In genomic region chr5:37254523-37254922, GRCm38 (mm10) we compare ENCODE assay signal across 27 mouse cellular contexts. TPM values are rescaled to one million over a fixed set of nuclear protein-coding genes. Genes with fewer than 3 reads are reported as not detected.
DNase-seq lines count a peak whose midpoint lies in the region; ATAC-seq lines count a peak whose summit lies in the region.
"Had no signal": no experiment of that assay in that cellular context is flagged by ENCODE, and none has a peak within 500 bp of the region (broad histone marks: within the 10 kb centered on the region; RNA-seq: fewer than 3 reads in every experiment).

No protein-coding gene starts in this region.

- H3K4me1 ChIP-seq in forebrain, embryonic 14.5 days (ENCODE audit: control insufficient read depth, insufficient read depth, low read length), result peaks cover 31% of the 10 kb centered on the region
- peaks cover 63% of the 10 kb centered on the region for H3K4me1 ChIP-seq in forebrain, embryonic 16.5 days (replicated peaks; ENCODE audit: control insufficient read depth, insufficient read depth, low read length)
- peaks cover 89% of the 10 kb centered on the region for H3K4me1 ChIP-seq in midbrain, embryonic 13.5 days (replicated peaks)
- peaks cover 21% of the 10 kb centered on the region for H3K4me1 ChIP-seq in midbrain, embryonic 10.5 days
- H3K4me1 ChIP-seq: embryonic facial prominence, embryonic 13.5 days; heart, embryonic 13.5 days; megakaryocyte, embryonic 14.5 days; stomach, embryonic 15.5 days had no signal

- no peak overlapping the region for H3K4me2 ChIP-seq in forebrain, embryonic 14.5 days (ENCODE audit: low read length)
- H3K4me2 ChIP-seq in forebrain, embryonic 16.5 days (ENCODE audit: low read length), result no peak overlapping the region
- H3K4me2 ChIP-seq in midbrain, embryonic 13.5 days (replicated peaks), result no peak overlapping the region
- H3K4me2 ChIP-seq: embryonic facial prominence, embryonic 13.5 days; heart, embryonic 13.5 days; neural tube, embryonic 12.5 days; stomach, embryonic 15.5 days had no signal

- H3K27ac ChIP-seq in forebrain, embryonic 14.5 days (ENCODE audit: low read depth, low read length), result no peak overlapping the region
- H3K27ac ChIP-seq in forebrain, embryonic 16.5 days (ENCODE audit: low read length), result no peak overlapping the region
- H3K27ac ChIP-seq in midbrain, embryonic 13.5 days, result no peak overlapping the region
- H3K27ac ChIP-seq in midbrain, embryonic 10.5 days (replicated peaks), result no peak overlapping the region
- H3K27ac ChIP-seq: embryonic facial prominence, embryonic 13.5 days; heart, embryonic 13.5 days; left cerebral cortex, adult 2 months; limb, embryonic 10.5 days; neural tube, embryonic 12.5 days; stomach, embryonic 15.5 days had no signal

- no peak overlapping the region for H3K4me3 ChIP-seq in forebrain, embryonic 14.5 days (ENCODE audit: low read depth, low read length)
- H3K4me3 ChIP-seq in forebrain, embryonic 16.5 days (replicated peaks; ENCODE audit: low read length), result no peak overlapping the region
- H3K4me3 ChIP-seq in midbrain, embryonic 13.5 days (replicated peaks), result no peak overlapping the region
- no peak overlapping the region for H3K4me3 ChIP-seq in midbrain, embryonic 10.5 days
- H3K4me3 ChIP-seq: embryonic facial prominence, embryonic 13.5 days; heart, embryonic 13.5 days; left cerebral cortex, adult 2 months; limb, embryonic 10.5 days; megakaryocyte, embryonic 14.5 days; neural tube, embryonic 12.5 days; stomach, embryonic 15.5 days had no signal

- peaks cover 16% of the 10 kb centered on the region for H3K36me3 ChIP-seq in forebrain, embryonic 14.5 days (ENCODE audit: control insufficient read depth, insufficient read depth, low read length)
- no peaks in the 10 kb centered on the region for H3K36me3 ChIP-seq in forebrain, embryonic 16.5 days (ENCODE audit: control insufficient read depth, insufficient read depth)
- peaks cover 14% of the 10 kb centered on the region for H3K36me3 ChIP-seq in midbrain, embryonic 13.5 days
- peaks cover 17% of the 10 kb centered on the region for H3K36me3 ChIP-seq in midbrain, embryonic 10.5 days
- H3K36me3 ChIP-seq: embryonic facial prominence, embryonic 13.5 days; heart, embryonic 13.5 days; stomach, embryonic 15.5 days had no signal

- WGBS in forebrain, embryonic 14.5 days, result 81% methylated on average over 4 of the region's 4 CpGs
- 59% methylated on average over 4 of the region's 4 CpGs for WGBS in forebrain, embryonic 16.5 days
- WGBS in midbrain, embryonic 13.5 days, result 88% methylated on average over 4 of the region's 4 CpGs
- 87% methylated on average over 4 of the region's 4 CpGs for WGBS in midbrain, embryonic 10.5 days

- H3K9ac ChIP-seq in forebrain, embryonic 14.5 days (ENCODE audit: low read length), result no peak overlapping the region
- no peak overlapping the region for H3K9ac ChIP-seq in forebrain, embryonic 16.5 days (replicated peaks; ENCODE audit: low read depth, low read length)
- H3K9ac ChIP-seq in midbrain, embryonic 13.5 days (replicated peaks), result no peak overlapping the region
- H3K9ac ChIP-seq: embryonic facial prominence, embryonic 13.5 days; forebrain, postnatal 0 days; heart, embryonic 13.5 days; liver, postnatal 0 days; neural tube, embryonic 12.5 days; stomach, embryonic 15.5 days had no signal

- ATAC-seq in forebrain, embryonic 14.5 days, result no peak
- ATAC-seq in forebrain, embryonic 16.5 days, result no peak
- ATAC-seq in midbrain, embryonic 13.5 days, result 0 out of 2 replicates have a peak, but pooled peaks have one; percentile 9
- no peak for ATAC-seq in erythroblast, adult 5-6 weeks (replicated peaks; ENCODE audit: low FRiP score, poor library complexity, severe bottlenecking)
- ATAC-seq: forebrain, postnatal 0 days; inflammation-experienced regulatory T-cells, adult 6 months; liver, postnatal 0 days; Patski had no signal

- peak; percentile 20 for DNase-seq in forebrain, embryonic 14.5 days (ENCODE audit: low spot score)
- DNase-seq in midbrain, embryonic 10.5 days (ENCODE audit: low spot score), result no peak
- DNase-seq in cerebellum, adult 18-20 months, result peak; percentile 46 to 47
- DNase-seq in cerebellum, postnatal 25 days, result peak; percentile 48 to 63
- DNase-seq in lung, postnatal 14 days, result no peak
- DNase-seq: adrenal gland, postnatal 10 days; forebrain, postnatal 0 days; gastrocnemius, postnatal 10 days; heart, adult 11 months; kidney, adult 2 months; kidney, postnatal 10 days; liver, postnatal 0 days; lung, postnatal 10 days; thymus, adult 2 months had no signal

- H3K9me3 ChIP-seq in forebrain, embryonic 14.5 days (replicated peaks; ENCODE audit: control insufficient read depth, low read length), result no peaks in the 10 kb centered on the region
- H3K9me3 ChIP-seq in forebrain, embryonic 16.5 days (ENCODE audit: control insufficient read depth, low read length), result no peaks in the 10 kb centered on the region
- no peaks in the 10 kb centered on the region for H3K9me3 ChIP-seq in midbrain, embryonic 13.5 days
- no peaks in the 10 kb centered on the region for H3K9me3 ChIP-seq in midbrain, embryonic 10.5 days (replicated peaks)
- H3K9me3 ChIP-seq: embryonic facial prominence, embryonic 13.5 days; heart, embryonic 13.5 days; limb, embryonic 10.5 days; megakaryocyte, embryonic 14.5 days; neural tube, embryonic 12.5 days; stomach, embryonic 15.5 days had no signal

- no peaks in the 10 kb centered on the region for H3K27me3 ChIP-seq in forebrain, embryonic 14.5 days (replicated peaks; ENCODE audit: control insufficient read depth, insufficient read depth, low read length)
- no peaks in the 10 kb centered on the region for H3K27me3 ChIP-seq in forebrain, embryonic 16.5 days (replicated peaks; ENCODE audit: control insufficient read depth, insufficient read depth, low read length)
- no peaks in the 10 kb centered on the region for H3K27me3 ChIP-seq in midbrain, embryonic 13.5 days
- no peaks in the 10 kb centered on the region for H3K27me3 ChIP-seq in midbrain, embryonic 10.5 days (ENCODE audit: low read depth, poor library complexity, severe bottlenecking)
- H3K27me3 ChIP-seq: embryonic facial prominence, embryonic 13.5 days; megakaryocyte, embryonic 14.5 days; neural tube, embryonic 12.5 days; Patski; stomach, embryonic 15.5 days had no signal

RNA-seq across cellular contexts. Expression of gene Crmp1, which starts 12.8 kb away (rescaled TPM):
- 654 and 880 TPM in 2 replicates for polyA plus RNA-seq in forebrain, embryonic 14.5 days (2014; fragmentation: Nextera tagmentation; extraction: Ambion mirVana)
- polyA plus RNA-seq in forebrain, embryonic 16.5 days (2015; fragmentation: Nextera tagmentation; extraction: Ambion mirVana), result 915 and 954 TPM in 2 replicates
- 711 and 713 TPM in 2 replicates for polyA plus RNA-seq in midbrain, embryonic 13.5 days (2015; fragmentation: Nextera tagmentation; extraction: Ambion mirVana)
- polyA plus RNA-seq in midbrain, embryonic 10.5 days (2016; fragmentation: Nextera tagmentation; extraction: Ambion mirVana), result 142 and 235 TPM in 2 replicates
- not detected in 2 replicates for total RNA-seq in erythroblast, adult 5-6 weeks (2015; ENCODE audit: low replicate concordance)
- total RNA-seq in erythroblast, adult 5-6 weeks (2017; ENCODE audit: low replicate concordance), result not detected in 2 replicates
- total RNA-seq: liver, adult 2 months had no signal
- polyA plus RNA-seq: liver, adult 2 months had no signal

Comparison
In these comparisons a context has a peak if more than half of its experiments do, and no peak if none do; other contexts are left out.
1. DNase-seq: peak in forebrain, embryonic 14.5 days (single experiment), cerebellum, adult 18-20 months (2 of 2) and cerebellum, postnatal 25 days (2 of 2); none in midbrain, embryonic 10.5 days (single experiment) and lung, postnatal 14 days (single experiment).